Mouse (Mus musculus) liver, adult 2 months (tissue): Measurements from ENCODE around the gene Kctd13. TPM values are rescaled to one million over a fixed set of nuclear protein-coding genes. Genes with fewer than 3 reads are reported as not detected.

Experiments
- DNase-seq: peaks from one replicate; pipeline ENCODE4 v3.0.0-alpha.2; 2011; ENCODE audit warnings: low read depth, low spot score; ENCODE audit errors: extremely low read depth
- H3K27ac ChIP-seq: fragments of 200-500 bp; replicated peaks from 2 replicates; pipeline ENCODE4 v1.5.1; 2012; ENCODE audit warnings: low read depth, mild to moderate bottlenecking, control low read depth, inconsistent platforms, low read length; ENCODE audit not compliant: insufficient read depth
- H3K27me3 ChIP-seq: fragments of 200-500 bp; 2 replicates; pipeline ENCODE4 v1.6.1; 2012; ENCODE audit warnings: mild to moderate bottlenecking, moderate library complexity, low read length, inconsistent platforms; ENCODE audit not compliant: control insufficient read depth, insufficient read depth
- H3K36me3 ChIP-seq: fragments of 200-500 bp; 2 replicates; pipeline ENCODE4 v1.6.1; 2012; ENCODE audit warnings: low read length, inconsistent platforms; ENCODE audit not compliant: control insufficient read depth, insufficient read depth
- H3K4me1 ChIP-seq: fragments of 200-500 bp; 2 replicates; pipeline ENCODE4 v1.6.1; 2011; ENCODE audit warnings: low read length; ENCODE audit not compliant: control insufficient read depth, insufficient read depth
- H3K4me3 ChIP-seq: fragments of 200-500 bp; 2 replicates; pipeline ENCODE4 v1.5.1; 2011; ENCODE audit warnings: low read depth, mild to moderate bottlenecking, control low read depth, low read length, moderate library complexity; ENCODE audit not compliant: insufficient read depth
- H3K79me2 ChIP-seq: fragments of 200-500 bp; 2 replicates; pipeline ENCODE4 v1.6.1; 2012; ENCODE audit warnings: inconsistent platforms, mild to moderate bottlenecking, low read length, moderate library complexity; ENCODE audit not compliant: control insufficient read depth, insufficient read depth
- H3K9ac ChIP-seq: fragments of 200-500 bp; 2 replicates; pipeline ENCODE4 v1.6.1; 2012; ENCODE audit warnings: low read depth, mild to moderate bottlenecking, control low read depth, inconsistent platforms, low read length
- CTCF ChIP-seq: fragments of 200-500 bp; IDR thresholded peaks from 2 replicates; pipeline ENCODE4 v1.5.1; 2011; ENCODE audit warnings: low read depth, low read length, control low read depth
- POLR2A ChIP-seq: fragments of 200-500 bp; IDR thresholded peaks from 2 replicates; pipeline ENCODE4 v1.6.1; 2011; ENCODE audit warnings: low read length, control low read depth; ENCODE audit not compliant: insufficient read depth; ENCODE audit errors: extremely low read depth
- WGBS: fragments of 180-500 bp; shearing (Covaris S2); methylation state at CpG from one replicate; pipeline ENCODE4 v1.1.7; 2018; 5-methylcytosine and 5-hydroxymethylcytosine counted together
- polyA plus RNA-seq: library from polyadenylated mRNA; depleted of rRNA; stranded (reverse); fragments of >200 nt; gene quantifications from 2 replicates; pipeline ENCODE4 v1.2.3, GENCODE M21; 2012
- total RNA-seq: library from RNA; depleted of rRNA; stranded (reverse); fragments of >200 nt; gene quantifications from 2 replicates; pipeline ENCODE4 v1.2.3, GENCODE M21; 2014

Kctd13 gene
- total and polyA plus RNA-seq, 2 experiments = 2.1 to 7.6 TPM

DNA sequence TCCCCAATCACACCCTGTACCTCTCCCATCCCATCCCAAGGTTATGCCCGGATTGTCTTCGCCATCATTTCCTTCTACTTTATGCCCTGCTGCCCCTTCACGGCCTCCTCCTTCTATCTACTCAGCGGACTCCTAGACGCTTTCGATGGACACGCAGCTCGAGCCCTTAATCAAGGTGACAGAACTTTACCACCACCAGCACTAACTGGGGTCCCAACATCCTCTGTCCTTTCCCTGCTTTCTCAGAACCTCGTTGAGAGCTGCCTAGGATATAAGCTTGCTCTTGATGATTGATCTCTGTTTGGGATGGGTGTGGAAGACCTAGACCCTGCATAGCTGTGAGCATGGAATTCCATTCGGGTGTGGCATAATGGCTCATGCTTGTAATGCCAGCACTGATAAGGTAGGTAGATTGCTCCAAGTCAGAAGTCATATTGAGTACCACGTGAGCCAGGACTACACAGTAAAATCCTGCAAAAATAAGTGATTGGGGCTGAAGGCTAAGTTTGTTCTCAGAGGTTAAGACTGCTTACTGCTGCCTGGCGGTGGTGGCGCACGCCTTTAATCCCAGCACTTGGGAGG, 48.3 kb downstream of the Kctd13 start:
- Histone ChIP-seq H3K27me3 (no peaks in the 10 kb centered on the region), H3K4me3 (peak overlapping the region; percentile 86), H3K4me1 (peaks cover 4% of the 10 kb centered on the region), H3K27ac (no peak overlapping the region), H3K79me2 (peaks cover 7% of the 10 kb centered on the region; the same call in 1 of the 2 replicates), H3K36me3 (peaks cover 2% of the 10 kb centered on the region; the same call in 1 of the 2 replicates), H3K9ac (peak overlapping the region; percentile 93)
- WGBS = 25% methylated on average over 14 of the region's 14 CpGs
- peak; percentile 6 for DNase-seq
- TF ChIP-seq POLR2A = no peak

DNA sequence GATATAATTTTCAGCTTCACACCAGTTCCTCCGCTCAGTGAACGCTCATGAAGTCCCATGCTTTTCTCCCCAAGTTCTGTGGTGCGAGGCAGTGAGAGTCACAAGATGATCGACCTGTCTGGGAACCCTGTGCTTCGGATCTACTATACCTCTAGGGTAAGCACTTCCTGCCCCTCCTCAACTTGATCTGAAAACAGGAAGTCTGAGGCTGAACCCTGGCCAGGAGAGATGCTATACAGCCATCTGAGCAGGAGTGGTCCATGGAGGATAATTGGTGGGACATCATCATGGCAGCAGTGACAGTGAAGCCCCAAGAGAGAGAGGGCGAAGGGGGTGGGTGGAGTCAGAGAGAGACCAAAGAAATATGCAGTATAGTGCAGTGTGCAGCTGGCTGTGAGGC, 50.2 kb downstream of the Kctd13 start:
- peaks cover 2% of the 10 kb centered on the region; the same call in 1 of the 2 replicates for H3K36me3 ChIP-seq
- peaks cover 7% of the 10 kb centered on the region; the same call in 1 of the 2 replicates for H3K79me2 ChIP-seq
- H3K27ac ChIP-seq = no peak overlapping the region
- no peak overlapping the region for H3K9ac ChIP-seq
- no peak overlapping the region for H3K4me3 ChIP-seq
- no peak for DNase-seq
- TF ChIP-seq POLR2A (no peak), CTCF (no peak)
- whole genome bisulfite sequencing = 93% methylated on average over 6 of the region's 6 CpGs
- no peaks in the 10 kb centered on the region for H3K27me3 ChIP-seq
- peaks cover 4% of the 10 kb centered on the region for H3K4me1 ChIP-seq

DNA sequence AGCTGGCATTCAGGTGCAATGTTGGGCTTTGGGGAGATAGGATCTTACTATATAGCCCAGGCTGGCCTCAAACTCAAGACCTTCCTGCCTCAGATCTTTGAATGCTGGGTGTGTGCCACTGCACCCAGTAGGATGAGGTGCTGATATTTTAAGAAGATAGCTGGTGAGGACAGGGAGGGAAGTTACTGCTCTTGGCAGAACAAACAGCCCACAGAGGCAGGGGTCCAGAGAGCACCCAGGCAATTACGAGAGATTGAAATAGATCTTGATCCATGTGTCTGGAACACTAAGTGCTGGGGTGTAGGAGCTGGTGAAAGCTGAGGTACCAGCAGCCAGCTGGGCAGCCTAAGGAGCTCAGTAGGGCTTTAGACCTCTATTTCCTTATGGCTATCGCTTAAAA, 52.9 kb downstream of the Kctd13 start:
- no peak for TF ChIP-seq CTCF
- TF ChIP-seq POLR2A = no peak
- WGBS = 97% methylated on average over 2 of the region's 2 CpGs
- no peak for DNase-seq

DNA sequence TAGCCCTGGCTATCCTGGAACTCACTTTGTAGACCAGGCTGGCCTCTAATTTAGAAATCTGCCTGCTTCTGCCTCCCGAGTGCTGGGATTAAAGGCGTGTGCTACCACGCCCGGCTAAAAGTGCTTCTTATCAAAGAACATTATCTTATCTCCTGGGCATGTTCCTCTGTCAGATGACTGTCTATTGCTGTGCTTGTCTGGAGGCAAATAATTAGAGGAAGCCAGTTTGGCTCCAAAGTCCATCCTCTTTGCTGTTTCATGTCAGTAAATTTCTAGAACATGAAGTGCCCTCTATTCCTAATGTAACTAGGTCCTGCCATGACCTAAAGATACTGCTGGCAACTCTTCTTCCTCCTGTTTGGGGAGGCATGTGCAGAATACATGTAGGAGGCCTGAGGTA, 53.4 kb downstream of the Kctd13 start:
- no peak overlapping the region for H3K27ac ChIP-seq
- 11% methylated on average over 4 of the region's 4 CpGs for WGBS
- no peaks in the 10 kb centered on the region for H3K27me3 ChIP-seq
- H3K4me3 ChIP-seq = no peak overlapping the region
- no peaks in the 10 kb centered on the region for H3K79me2 ChIP-seq
- peaks cover 2% of the 10 kb centered on the region for H3K4me1 ChIP-seq
- H3K9ac ChIP-seq = no peak overlapping the region
- H3K36me3 ChIP-seq = peaks cover 2% of the 10 kb centered on the region; the same call in 1 of the 2 replicates
- DNase-seq = peak; percentile 80
- TF ChIP-seq CTCF = no peak
- no peak for TF ChIP-seq POLR2A

More for the DNA sequence above, 52.9 kb downstream of the Kctd13 start:
- Histone ChIP-seq H3K27me3 (no peaks in the 10 kb centered on the region), H3K4me3 (no peak overlapping the region), H3K9ac (no peak overlapping the region), H3K4me1 (peaks cover 4% of the 10 kb centered on the region), H3K27ac (no peak overlapping the region), H3K36me3 (peaks cover 2% of the 10 kb centered on the region; the same call in 1 of the 2 replicates), H3K79me2 (peaks cover 4% of the 10 kb centered on the region; the same call in 1 of the 2 replicates)

DNA sequence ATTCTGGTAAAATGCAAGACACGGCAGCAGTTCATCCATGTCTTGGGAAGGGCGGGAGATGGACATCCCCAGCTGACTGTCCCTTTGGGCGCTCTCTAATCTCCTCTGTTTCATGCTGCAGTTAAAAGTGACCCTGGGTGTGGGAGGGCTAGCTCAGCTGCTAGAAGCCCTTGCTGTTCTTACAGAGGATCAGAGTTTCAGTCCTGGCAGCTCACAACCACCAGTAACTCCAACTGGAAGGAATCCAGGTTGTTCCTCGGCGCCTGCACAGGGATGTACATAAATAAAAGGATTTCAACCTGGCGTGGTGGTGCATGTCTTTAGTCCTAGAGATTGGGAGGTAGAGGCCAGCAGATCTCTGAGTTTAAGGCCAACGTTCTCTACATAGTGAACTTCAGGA, 54.4 kb downstream of the Kctd13 start:
- Histone ChIP-seq H3K79me2 (no peaks in the 10 kb centered on the region), H3K27me3 (no peaks in the 10 kb centered on the region), H3K27ac (no peak overlapping the region), H3K9ac (no peak overlapping the region), H3K36me3 (peaks cover 2% of the 10 kb centered on the region; the same call in 1 of the 2 replicates), H3K4me1 (no peaks in the 10 kb centered on the region; the same call in 1 of the 2 replicates), H3K4me3 (no peak overlapping the region)
- TF ChIP-seq CTCF (no peak), POLR2A (no peak)
- 79% methylated on average over 7 of the region's 7 CpGs for WGBS
- no peak for DNase-seq
